Mouse (Mus musculus) brain, embryonic 14.5 days (tissue): ENCODE measurements at regions not wholly inside any gene's neighbourhood (a gene's known extent, or its start where the extent isn't known, plus 50 kb on each side); places are given as distances from the start of the nearest gene placed in this dataset.

Experiments used
- CTCF ChIP-seq: fragments of 200-500 bp; IDR thresholded peaks from 2 replicates; pipeline ENCODE4 v1.5.1; 2012; ENCODE audit warnings: inconsistent platforms, mild to moderate bottlenecking, moderate library complexity, borderline replicate concordance; ENCODE audit not compliant: insufficient read depth, insufficient read length; ENCODE audit errors: extremely low read depth
- POLR2A ChIP-seq: fragments of 200-500 bp; IDR thresholded peaks from 2 replicates; pipeline ENCODE4 v1.6.1; 2012; ENCODE audit warnings: mild to moderate bottlenecking, inconsistent platforms, borderline replicate concordance; ENCODE audit not compliant: poor library complexity, insufficient read depth, insufficient read length, severe bottlenecking; ENCODE audit errors: extremely low read depth

DNA sequence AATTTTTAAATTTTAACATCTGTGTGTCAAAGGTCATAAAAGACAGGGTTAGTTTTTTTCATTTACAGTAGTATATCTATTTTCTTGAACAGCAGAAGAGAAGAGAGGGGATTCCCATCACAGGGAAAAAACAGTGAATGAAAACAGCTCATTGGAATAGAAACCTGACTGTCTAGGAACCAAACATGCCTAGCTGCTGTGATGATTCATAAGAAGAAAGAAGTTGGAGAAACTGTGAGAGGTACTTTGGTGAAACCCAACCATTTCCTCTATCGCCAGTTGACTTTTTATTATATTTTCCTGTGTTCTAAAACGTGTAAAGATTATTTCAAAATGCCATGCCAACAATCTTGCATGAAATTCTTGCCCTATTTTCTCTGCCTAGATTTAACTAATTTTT lies 123.8 kb downstream of the Dkk1 start:
- no peak for TF ChIP-seq POLR2A
- TF ChIP-seq CTCF, result no peak
